Mouse (Mus musculus) hindbrain, embryonic 14.5 days (tissue): ENCODE measurements around the gene Pmfbp1. TPM values are rescaled to one million over a fixed set of nuclear protein-coding genes. Genes with fewer than 3 reads are reported as not detected.

Source experiments
- ATAC-seq: fragments of 200-750 bp; cut with Nextera tagmentation; 2 replicates; pipeline ENCODE4 v1.8.0; 2017; ENCODE audit warnings: moderate number of reproducible peaks, mild to moderate bottlenecking, moderate TSS enrichment, moderate library complexity; ENCODE audit not compliant: low FRiP score
- DNase-seq: peaks from one replicate; pipeline ENCODE4 v3.0.0-alpha.2; 2015; ENCODE audit warnings: low spot score
- H3K27ac ChIP-seq: fragments of 300-500 bp; sonication (generic); 2 replicates; pipeline ENCODE4 v1.5.1; 2014; ENCODE audit warnings: mild to moderate bottlenecking, moderate library complexity
- H3K27me3 ChIP-seq: fragments of 300-500 bp; sonication (generic); 2 replicates; pipeline ENCODE4 v1.6.1; 2014; ENCODE audit warnings: mild to moderate bottlenecking, low read length, mixed read lengths; ENCODE audit not compliant: control insufficient read depth, insufficient read depth
- H3K36me3 ChIP-seq: fragments of 300-500 bp; sonication (generic); replicated peaks from 2 replicates; pipeline ENCODE4 v1.6.1; 2014; ENCODE audit not compliant: control insufficient read depth, insufficient read depth
- H3K4me1 ChIP-seq: fragments of 300-500 bp; sonication (generic); replicated peaks from 2 replicates; pipeline ENCODE4 v1.6.1; 2014; ENCODE audit warnings: antibody characterized with exemption, low read length, mixed read lengths; ENCODE audit not compliant: control insufficient read depth, insufficient read depth
- H3K4me2 ChIP-seq: fragments of 300-500 bp; sonication (generic); replicated peaks from 2 replicates; pipeline ENCODE4 v1.6.1; 2014; ENCODE audit warnings: mild to moderate bottlenecking, moderate library complexity
- H3K4me3 ChIP-seq: fragments of 300-500 bp; sonication (generic); replicated peaks from 2 replicates; pipeline ENCODE4 v1.5.1; 2014; ENCODE audit warnings: mild to moderate bottlenecking, low read length
- H3K9ac ChIP-seq: fragments of 300-500 bp; sonication (generic); 2 replicates; pipeline ENCODE4 v1.6.1; 2014
- H3K9me3 ChIP-seq: fragments of 300-500 bp; sonication (generic); 2 replicates; pipeline ENCODE4 v1.6.1; 2016; ENCODE audit warnings: low read length; ENCODE audit not compliant: control insufficient read depth
- WGBS: fragments of 180-500 bp; shearing (Covaris S2); extraction: QIAGEN DNeasy Blood & Tissue Kit; methylation state at CpG from one replicate; pipeline ENCODE4 v1.1.7; 2014; 5-methylcytosine and 5-hydroxymethylcytosine counted together
- polyA plus RNA-seq: library from polyadenylated mRNA; unstranded; fragments of >200 nt; fragmentation: Nextera tagmentation; extraction: Ambion mirVana; gene quantifications from 2 replicates; pipeline ENCODE4 v1.2.1, GENCODE M21; 2014

Pmfbp1 gene
- polyA plus RNA-seq, 1 experiment from 2014 or later: 3.2 TPM

DNA sequence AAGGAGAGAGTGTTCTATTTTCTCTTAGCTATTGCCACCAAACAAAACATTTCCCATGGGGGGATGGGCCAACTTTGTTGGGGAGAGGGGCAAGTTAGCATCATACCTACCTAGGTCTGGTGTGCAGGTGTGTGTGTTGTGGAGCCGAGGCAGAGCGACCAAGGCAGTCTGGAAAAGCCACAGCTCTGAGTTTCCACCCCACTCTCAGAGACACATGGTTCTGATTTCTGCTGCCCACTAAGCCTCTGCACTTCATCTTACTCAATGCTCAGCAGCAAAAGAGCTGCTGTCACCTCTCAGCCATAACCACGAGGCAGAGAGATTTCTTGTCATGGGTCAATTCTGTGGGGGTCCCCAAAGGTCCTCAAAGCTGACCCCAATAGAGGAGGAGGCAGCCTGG is 28.8 kb upstream of the Pmfbp1 start:
- Histone ChIP-seq H3K27ac (peak overlapping the region; percentile 95), H3K9me3 (no peaks in the 10 kb centered on the region), H3K27me3 (no peaks in the 10 kb centered on the region; the same call in 1 of the 2 replicates), H3K4me3 (no peak overlapping the region), H3K4me1 (peaks cover 63% of the 10 kb centered on the region), H3K9ac (0 out of 2 replicates have a peak overlapping the region, but pooled peaks have one; percentile 13), H3K4me2 (peak overlapping the region; percentile 43), H3K36me3 (no peaks in the 10 kb centered on the region)
- no peak for DNase-seq
- 42% methylated on average over 3 of the region's 3 CpGs for WGBS
- ATAC-seq: no peak

- H3K27ac ChIP-seq: peak overlapping the region; percentile 95
- H3K4me3 ChIP-seq: no peak overlapping the region
- H3K27me3 ChIP-seq: no peaks in the 10 kb centered on the region; the same call in 1 of the 2 replicates
- H3K4me2 ChIP-seq: no peak overlapping the region
- H3K9me3 ChIP-seq: no peaks in the 10 kb centered on the region
- peaks cover 63% of the 10 kb centered on the region for H3K4me1 ChIP-seq
- DNase-seq (no peak), ATAC-seq (no peak)
- no peaks in the 10 kb centered on the region for H3K36me3 ChIP-seq
- H3K9ac ChIP-seq: peak overlapping the region; percentile 13; the same call in 1 of the 2 replicates
- WGBS: 43% methylated on average over 3 of the region's 3 CpGs
Measured at GRCm38 (mm10) chr8:109465761-109466160, 28.1 kb upstream of the Pmfbp1 start.

GRCm38 (mm10) chr8:109467516-109467915 is 26.3 kb upstream of the Pmfbp1 start:
- 30% methylated on average over 5 of the region's 5 CpGs for WGBS
- Histone ChIP-seq H3K4me3 (no peak overlapping the region), H3K9me3 (no peaks in the 10 kb centered on the region), H3K9ac (no peak overlapping the region; the same call in 1 of the 2 replicates), H3K4me1 (peaks cover 70% of the 10 kb centered on the region), H3K27ac (peak overlapping the region; percentile 49), H3K4me2 (no peak overlapping the region), H3K27me3 (no peaks in the 10 kb centered on the region; the same call in 1 of the 2 replicates), H3K36me3 (no peaks in the 10 kb centered on the region)
- ATAC-seq (no peak), DNase-seq (peak; percentile 68)

DNA sequence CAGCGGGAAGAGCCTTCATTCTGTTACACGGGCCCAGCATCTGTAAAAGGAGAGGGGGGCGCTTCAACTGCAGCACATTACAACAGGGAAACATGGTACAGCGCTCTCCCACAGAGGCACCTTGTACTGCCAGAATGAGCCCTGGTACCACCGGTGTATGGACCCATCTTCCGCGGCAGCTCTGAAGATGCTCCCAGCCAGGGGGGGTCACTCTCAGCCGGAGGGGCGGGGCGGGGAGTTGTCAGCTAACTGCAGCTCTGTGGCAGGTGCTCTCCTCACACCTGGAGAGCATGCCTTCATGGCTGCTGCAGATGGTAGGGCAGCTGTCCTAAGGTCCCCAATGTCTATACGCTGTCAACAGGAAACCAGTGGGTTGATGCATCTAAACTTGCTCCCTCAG is 25.7 kb upstream of the Pmfbp1 start:
- no peak for DNase-seq
- Histone ChIP-seq H3K4me3 (no peak overlapping the region), H3K27me3 (no peaks in the 10 kb centered on the region; the same call in 1 of the 2 replicates), H3K36me3 (no peaks in the 10 kb centered on the region), H3K27ac (no peak overlapping the region), H3K4me2 (no peak overlapping the region), H3K9ac (no peak overlapping the region), H3K9me3 (no peaks in the 10 kb centered on the region), H3K4me1 (peaks cover 71% of the 10 kb centered on the region)
- 85% methylated on average over 11 of the region's 11 CpGs for WGBS
- no peak for ATAC-seq

DNA sequence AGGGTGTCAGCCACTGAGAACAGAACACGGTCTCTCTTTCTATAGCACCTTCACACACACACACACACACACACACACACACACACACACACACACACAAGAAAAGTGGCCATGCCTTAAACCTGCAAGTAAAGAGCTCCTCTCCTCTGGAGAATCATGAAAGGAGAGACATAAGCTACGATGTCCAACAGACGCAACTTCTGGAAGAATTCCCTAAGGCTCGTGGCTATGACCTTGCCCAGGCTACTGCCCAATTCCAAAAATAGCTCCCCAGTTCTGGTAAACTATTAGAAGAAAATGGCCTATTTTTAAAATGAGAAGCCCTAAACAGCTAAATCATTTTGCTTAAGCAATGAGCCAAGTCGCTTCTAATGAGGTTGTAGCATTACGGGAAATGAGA is 22.0 kb upstream of the Pmfbp1 start:
- DNase-seq (no peak), ATAC-seq (no peak)
- no peak overlapping the region for H3K9ac ChIP-seq
- H3K4me3 ChIP-seq: no peak overlapping the region
- H3K27ac ChIP-seq: no peak overlapping the region
- WGBS: 74% methylated on average over 6 of the region's 6 CpGs
- no peaks in the 10 kb centered on the region for H3K36me3 ChIP-seq
- peaks cover 52% of the 10 kb centered on the region for H3K4me1 ChIP-seq
- no peak overlapping the region for H3K4me2 ChIP-seq
- H3K27me3 ChIP-seq: no peaks in the 10 kb centered on the region; the same call in 1 of the 2 replicates
- H3K9me3 ChIP-seq: no peaks in the 10 kb centered on the region

GRCm38 (mm10) chr8:109472400-109472799 is 21.4 kb upstream of the Pmfbp1 start:
- Histone ChIP-seq H3K27me3 (no peaks in the 10 kb centered on the region; the same call in 1 of the 2 replicates), H3K4me2 (no peak overlapping the region), H3K9me3 (no peaks in the 10 kb centered on the region), H3K9ac (peak overlapping the region; percentile 42), H3K4me1 (peaks cover 47% of the 10 kb centered on the region), H3K4me3 (no peak overlapping the region), H3K27ac (peak overlapping the region; percentile 47), H3K36me3 (no peaks in the 10 kb centered on the region)
- 81% methylated on average over 8 of the region's 8 CpGs for WGBS
- ATAC-seq (no peak), DNase-seq (no peak)

GRCm38 (mm10) chr8:109474442-109475121 is 19.2 kb upstream of the Pmfbp1 start:
- H3K4me2 ChIP-seq: no peak overlapping the region
- H3K27ac ChIP-seq: peak overlapping the region; percentile 69
- no peak overlapping the region for H3K4me3 ChIP-seq
- H3K36me3 ChIP-seq: no peaks in the 10 kb centered on the region
- H3K9ac ChIP-seq: no peak overlapping the region
- no peaks in the 10 kb centered on the region for H3K27me3 ChIP-seq
- H3K9me3 ChIP-seq: no peaks in the 10 kb centered on the region
- WGBS: 45% methylated on average over 14 of the region's 14 CpGs
- ATAC-seq (no peak), DNase-seq (no peak)
- peaks cover 35% of the 10 kb centered on the region for H3K4me1 ChIP-seq

- DNase-seq (no peak), ATAC-seq (peak; percentile 21; the same call in 1 of the 2 replicates)
- WGBS: 49% methylated on average over 4 of the region's 4 CpGs
- H3K9ac ChIP-seq: no peak overlapping the region
- H3K27ac ChIP-seq: peak overlapping the region; percentile 69; the same call in 1 of the 2 replicates
- H3K4me2 ChIP-seq: no peak overlapping the region
- H3K4me3 ChIP-seq: no peak overlapping the region
- H3K27me3 ChIP-seq: no peaks in the 10 kb centered on the region
- H3K9me3 ChIP-seq: no peaks in the 10 kb centered on the region
- H3K4me1 ChIP-seq: peaks cover 31% of the 10 kb centered on the region
- H3K36me3 ChIP-seq: no peaks in the 10 kb centered on the region
Measured at GRCm38 (mm10) chr8:109475436-109475835, 18.4 kb upstream of the Pmfbp1 start.

- DNase-seq (no peak), ATAC-seq (no peak)
- H3K4me3 ChIP-seq: no peak overlapping the region
Measured at GRCm38 (mm10) chr8:109478586-109478985, 15.2 kb upstream of the Pmfbp1 start.

More at GRCm38 (mm10) chr8:109478586-109478985, 15.2 kb upstream of the Pmfbp1 start:
- no peaks in the 10 kb centered on the region for H3K27me3 ChIP-seq
- no peak overlapping the region for H3K9ac ChIP-seq
- 80% methylated on average over 6 of the region's 6 CpGs for WGBS
- H3K4me2 ChIP-seq: no peak overlapping the region
- H3K36me3 ChIP-seq: no peaks in the 10 kb centered on the region
- peaks cover 16% of the 10 kb centered on the region for H3K4me1 ChIP-seq
- no peak overlapping the region for H3K27ac ChIP-seq
- H3K9me3 ChIP-seq: no peaks in the 10 kb centered on the region
